Mouse (Mus musculus): ENCODE measurements around the gene Hcrtr1.

DNA sequence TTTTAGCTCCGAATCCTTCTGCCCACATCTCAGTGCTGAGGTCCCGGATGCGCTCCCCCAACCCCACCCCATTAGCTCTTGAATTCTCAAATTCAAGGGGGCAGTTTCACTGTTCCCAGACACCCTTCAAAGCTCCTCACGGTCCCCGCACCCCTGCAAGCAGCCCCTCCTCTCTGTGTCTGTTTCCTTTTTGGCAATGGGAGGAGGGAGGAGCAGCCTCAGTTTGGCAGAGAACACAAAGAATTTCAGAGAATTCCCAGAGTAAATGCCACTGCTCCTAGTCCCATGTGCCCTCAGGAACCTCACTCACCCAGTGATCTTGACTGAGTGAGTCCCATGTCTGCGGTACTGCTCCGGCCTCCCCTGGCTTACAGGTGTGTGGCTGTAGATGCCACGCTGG lies 27.4 kb upstream of the Hcrtr1 start:
- TF ChIP-seq CTCF (IDR thresholded peaks at IDR 0.05; ENCODE audit: extremely low read depth, insufficient read depth, insufficient read length, insufficient replicate concordance) (no peak), POLR2A (IDR thresholded peaks at IDR 0.05; ENCODE audit: low read depth, low read length) (no peak)

Measured in spleen, adult 2 months (tissue).